Mouse (Mus musculus) kidney, postnatal 14 days (tissue): ENCODE data around the gene Acad12.
"Not testable (repeated sequence)": the region's sequence is repeated elsewhere in the genome, so short reads cannot be mapped to it uniquely, and the experiment has no call there.

ENCODE experiments used
- DNase-seq: peaks from one replicate; pipeline ENCODE4 v3.0.0; 2022; ENCODE audit warnings: mixed read lengths

Acad12 gene

GRCm38 (mm10) chr5:121618592-121619513 lies at the start of gene Acad12:
Gene Acad12, minus strand, starts transcription at chr5:121618938.
- peak; percentile 92 for DNase-seq

GRCm38 (mm10) chr5:121668411-121668810 lies 49.7 kb upstream of the Acad12 start:
- peak; percentile 15 for DNase-seq

- peak; percentile 22 for DNase-seq
These were observed 48.3 kb upstream of the Acad12 start for GRCm38 (mm10) chr5:121667067-121667466.

GRCm38 (mm10) chr5:121664971-121665370 lies 46.2 kb upstream of the Acad12 start:
- DNase-seq = no peak

GRCm38 (mm10) chr5:121664078-121664477 lies 45.3 kb upstream of the Acad12 start:
- no peak for DNase-seq

GRCm38 (mm10) chr5:121663456-121663855 lies 44.7 kb upstream of the Acad12 start:
- DNase-seq = no peak

GRCm38 (mm10) chr5:121661494-121661893 lies 42.8 kb upstream of the Acad12 start:
- no peak for DNase-seq

- no peak for DNase-seq
These were observed 42.1 kb upstream of the Acad12 start for GRCm38 (mm10) chr5:121660897-121661254.

- DNase-seq = peak; percentile 97
These were observed 41.5 kb upstream of the Acad12 start, which contains the start of the genes Acad10 and Brap for GRCm38 (mm10) chr5:121660059-121660896. Gene Acad10, minus strand, starts transcription at chr5:121660514. Gene Brap, plus strand, starts transcription at chr5:121660563.

- not testable (repeated sequence) for DNase-seq
These were observed 38.9 kb upstream of the Acad12 start for GRCm38 (mm10) chr5:121657656-121658055.

GRCm38 (mm10) chr5:121656866-121657265 lies 38.1 kb upstream of the Acad12 start:
- DNase-seq = peak; percentile 36

GRCm38 (mm10) chr5:121654526-121654925 lies 35.8 kb upstream of the Acad12 start:
- DNase-seq = no peak

- DNase-seq = no peak
These were observed 30.4 kb upstream of the Acad12 start for GRCm38 (mm10) chr5:121649134-121649533.

- no peak for DNase-seq
These were observed 20.9 kb upstream of the Acad12 start for GRCm38 (mm10) chr5:121639601-121640000.

- DNase-seq = no peak
These were observed 18.6 kb upstream of the Acad12 start for GRCm38 (mm10) chr5:121637296-121637695.

- DNase-seq = no peak
These were observed 15.9 kb upstream of the Acad12 start for GRCm38 (mm10) chr5:121634668-121635067.

- no peak for DNase-seq
These were observed 14.1 kb upstream of the Acad12 start for GRCm38 (mm10) chr5:121632804-121633203.

- peak; percentile 19 for DNase-seq
These were observed 12.4 kb upstream of the Acad12 start for GRCm38 (mm10) chr5:121631106-121631647.

GRCm38 (mm10) chr5:121627871-121628270 lies 9.1 kb upstream of the Acad12 start:
- peak; percentile 77 for DNase-seq

GRCm38 (mm10) chr5:121623241-121623640 lies 4.5 kb upstream of the Acad12 start:
- DNase-seq = no peak

GRCm38 (mm10) chr5:121621102-121621501 lies 2.4 kb upstream of the Acad12 start:
- DNase-seq = no peak

GRCm38 (mm10) chr5:121614921-121615320 lies 3.8 kb downstream of the Acad12 start:
- DNase-seq = not testable (repeated sequence)

- no peak for DNase-seq
These were observed 6.7 kb downstream of the Acad12 start for GRCm38 (mm10) chr5:121612036-121612435.
